Mouse (Mus musculus) small intestine, adult 2 months (tissue): ENCODE measurements around the gene Zfp710. TPM values are rescaled to one million over a fixed set of nuclear protein-coding genes. Genes with fewer than 3 reads are reported as not detected.

Experiments used
- H3K27ac ChIP-seq: fragments of 200-500 bp; 2 replicates; pipeline ENCODE4 v1.5.1; 2012; ENCODE audit warnings: low read depth, low read length, control low read depth, inconsistent platforms; ENCODE audit not compliant: insufficient read depth
- H3K27me3 ChIP-seq: fragments of 200-500 bp; 2 replicates; pipeline ENCODE4 v1.6.1; 2012; ENCODE audit warnings: mild to moderate bottlenecking, moderate library complexity, low read length, inconsistent platforms; ENCODE audit not compliant: control insufficient read depth, insufficient read depth
- H3K36me3 ChIP-seq: fragments of 200-500 bp; 2 replicates; pipeline ENCODE4 v1.6.1; 2012; ENCODE audit warnings: mild to moderate bottlenecking, low read length, control low read depth, inconsistent platforms; ENCODE audit not compliant: control insufficient read depth, insufficient read depth
- H3K4me1 ChIP-seq: fragments of 200-500 bp; 2 replicates; pipeline ENCODE4 v1.6.1; 2012; ENCODE audit warnings: low read length, inconsistent platforms, mixed read lengths; ENCODE audit not compliant: control insufficient read depth, insufficient read depth, insufficient read length
- H3K4me3 ChIP-seq: fragments of 200-500 bp; 2 replicates; pipeline ENCODE4 v1.5.1; 2012; ENCODE audit warnings: low read depth, mild to moderate bottlenecking, control low read depth, inconsistent platforms, low read length, moderate library complexity
- CTCF ChIP-seq: fragments of 200-500 bp; IDR thresholded peaks from 2 replicates; pipeline ENCODE4 v1.5.1; 2012; ENCODE audit warnings: low read depth, mild to moderate bottlenecking, control low read depth, inconsistent platforms, low read length, moderate library complexity, mixed read lengths; ENCODE audit not compliant: insufficient replicate concordance, insufficient read length; ENCODE audit errors: extremely low read depth
- POLR2A ChIP-seq: fragments of 200-500 bp; IDR thresholded peaks from 2 replicates; pipeline ENCODE4 v1.6.1; 2012; ENCODE audit warnings: low read depth, mild to moderate bottlenecking, control low read depth, inconsistent platforms, low read length, moderate library complexity
- WGBS: fragments of 180-500 bp; shearing (Covaris S2); methylation state at CpG from one replicate; pipeline ENCODE4 v1.1.7; 2018; 5-methylcytosine and 5-hydroxymethylcytosine counted together
- polyA plus RNA-seq: library from polyadenylated mRNA; depleted of rRNA; stranded (reverse); fragments of >200 nt; gene quantifications from 2 replicates; pipeline ENCODE4 v1.2.3, GENCODE M21; 2012

Zfp710 gene
- polyA plus RNA-seq, 1 experiment: 67.9 TPM

DNA sequence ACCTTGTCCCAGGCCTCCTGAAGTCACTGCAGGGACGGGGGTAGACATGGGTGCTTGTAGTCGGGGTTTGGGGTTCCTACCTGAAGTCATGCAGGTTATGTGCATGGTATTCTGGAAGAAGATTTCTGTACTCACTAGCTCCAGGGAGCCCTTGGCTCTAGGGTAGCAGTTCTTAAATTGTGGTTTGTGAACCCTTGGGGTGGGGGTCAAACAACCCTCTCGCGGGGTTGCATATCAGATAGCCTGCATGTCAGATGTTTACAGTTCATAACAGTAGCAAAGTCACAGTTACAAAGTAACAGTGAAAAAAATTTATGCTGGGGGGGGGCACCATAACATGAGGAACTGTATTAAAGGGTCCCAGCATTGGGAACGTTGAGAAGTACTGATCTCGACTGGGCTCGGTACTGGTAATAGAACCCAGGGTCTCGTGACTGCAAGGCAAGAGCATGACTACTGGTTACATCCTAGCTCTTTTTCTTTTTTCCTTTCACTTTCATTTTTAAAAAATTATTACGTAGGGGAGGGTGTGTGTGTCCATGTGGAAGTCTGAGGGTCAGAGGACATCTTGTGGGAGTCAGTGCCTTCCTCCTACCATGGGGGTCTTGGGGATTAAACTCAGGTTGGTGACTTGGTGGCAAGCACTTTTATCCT is 8.6 kb downstream of the Zfp710 start:
- no peaks in the 10 kb centered on the region for H3K36me3 ChIP-seq
- peak overlapping the region; percentile 10; the same call in 1 of the 2 replicates for H3K4me3 ChIP-seq
- H3K27ac ChIP-seq: peak overlapping the region; percentile 78
- 8% methylated on average over 9 of the region's 9 CpGs for WGBS
- H3K27me3 ChIP-seq: no peaks in the 10 kb centered on the region
- H3K4me1 ChIP-seq: peaks cover 45% of the 10 kb centered on the region
- TF ChIP-seq CTCF (no peak), POLR2A (no peak)

DNA sequence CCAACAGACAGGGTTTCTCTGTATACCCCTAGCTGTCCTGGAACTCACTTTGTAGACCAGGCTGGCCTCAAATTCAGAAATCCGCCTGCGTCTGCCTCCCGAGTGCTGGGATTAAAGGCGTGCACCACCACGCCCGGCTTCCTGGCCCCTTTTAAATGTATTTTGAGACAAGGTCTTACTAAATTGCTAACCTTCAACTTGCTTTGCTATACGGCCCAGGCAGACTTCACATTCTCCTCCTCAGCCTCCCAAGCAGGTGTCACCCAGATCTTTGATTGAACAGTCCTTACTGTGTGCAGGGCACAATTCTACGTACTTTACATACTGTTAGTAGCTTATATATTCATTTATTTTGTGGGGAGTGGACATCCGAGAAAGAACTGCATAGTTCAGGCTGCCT is 9.2 kb downstream of the Zfp710 start:
- 64% methylated on average over 9 of the region's 9 CpGs for whole genome bisulfite sequencing
- no peak for TF ChIP-seq CTCF
- no peak for TF ChIP-seq POLR2A
- no peak overlapping the region for H3K27ac ChIP-seq

DNA sequence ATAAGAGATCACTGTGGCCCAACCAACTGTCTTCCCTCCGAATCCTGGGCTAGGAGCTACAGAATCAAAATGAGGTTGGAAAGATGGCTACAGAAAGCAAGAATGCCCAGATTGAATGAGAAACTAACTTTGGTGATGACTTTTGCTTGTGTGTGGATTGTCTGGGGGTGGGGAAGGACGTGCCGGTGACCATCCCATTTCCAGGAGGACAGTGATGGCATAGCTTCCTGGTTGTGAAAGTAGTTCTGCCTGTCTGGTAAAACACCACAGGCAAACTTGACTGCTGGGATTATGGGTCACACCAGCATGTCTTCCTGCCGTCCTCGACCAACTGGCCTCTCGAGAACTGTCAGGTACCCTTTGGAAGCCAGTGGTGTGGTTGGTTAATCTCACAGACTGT is 10.5 kb downstream of the Zfp710 start:
- WGBS: 74% methylated on average over 6 of the region's 6 CpGs
- peaks cover 37% of the 10 kb centered on the region for H3K4me1 ChIP-seq
- no peak overlapping the region for H3K4me3 ChIP-seq
- peak overlapping the region; percentile 21 for H3K27ac ChIP-seq
- TF ChIP-seq CTCF (no peak), POLR2A (no peak)
- 0 out of 2 replicates have a peak, but pooled peaks cover 2% of the 10 kb centered on the region for H3K36me3 ChIP-seq
- no peaks in the 10 kb centered on the region for H3K27me3 ChIP-seq

More for the DNA sequence above, 9.2 kb downstream of the Zfp710 start:
- Histone ChIP-seq H3K27me3 (no peaks in the 10 kb centered on the region), H3K4me1 (peaks cover 42% of the 10 kb centered on the region), H3K36me3 (0 out of 2 replicates have a peak, but pooled peaks cover 2% of the 10 kb centered on the region), H3K4me3 (no peak overlapping the region)

DNA sequence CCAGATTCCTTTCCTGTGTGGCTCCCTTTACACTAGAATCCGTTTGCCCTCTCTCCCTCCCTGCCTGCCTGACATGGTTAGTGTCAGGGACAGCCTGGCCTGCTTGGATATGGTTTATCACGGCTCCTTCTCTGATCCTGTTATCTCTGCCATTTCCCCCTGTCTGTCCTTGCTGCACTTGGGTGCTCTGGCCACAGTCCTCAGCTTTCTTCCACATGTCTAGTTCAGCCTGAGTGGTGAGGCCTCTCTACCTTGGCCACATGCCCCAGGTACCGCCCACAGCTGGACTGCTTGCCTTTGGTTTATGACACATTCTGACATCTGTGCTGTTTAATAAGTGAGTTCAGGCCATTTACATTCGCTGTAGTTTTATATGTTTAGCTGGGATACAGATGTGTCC is 11.1 kb downstream of the Zfp710 start:
- peak overlapping the region; percentile 21 for H3K27ac ChIP-seq
- TF ChIP-seq POLR2A (no peak), CTCF (no peak)
- 16% methylated on average over 4 of the region's 4 CpGs for WGBS
- H3K4me3 ChIP-seq: no peak overlapping the region
- no peaks in the 10 kb centered on the region for H3K27me3 ChIP-seq
- H3K4me1 ChIP-seq: peaks cover 33% of the 10 kb centered on the region
- peaks cover 2% of the 10 kb centered on the region; the same call in 1 of the 2 replicates for H3K36me3 ChIP-seq

DNA sequence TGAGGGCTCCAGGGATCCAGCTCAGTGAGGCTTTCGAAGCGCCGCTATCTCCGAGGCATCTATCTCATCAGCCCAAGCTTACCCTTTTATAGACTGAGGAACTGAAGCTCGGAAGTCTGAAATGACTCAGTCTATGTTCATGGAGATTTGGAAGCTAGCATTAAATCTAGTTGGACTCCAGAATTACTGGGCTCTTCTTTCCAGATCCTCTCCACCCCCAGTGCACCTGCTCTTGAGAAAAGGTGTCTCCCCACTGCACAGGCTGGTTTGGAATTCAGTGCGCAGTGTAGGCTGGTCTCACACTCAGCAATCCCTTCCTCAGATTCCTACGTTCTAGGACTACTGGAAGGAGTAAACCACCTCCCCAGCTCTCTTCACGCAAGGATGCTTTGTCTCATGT is 15.1 kb downstream of the Zfp710 start:
- Histone ChIP-seq H3K36me3 (peaks cover 17% of the 10 kb centered on the region), H3K27ac (no peak overlapping the region), H3K4me3 (no peak overlapping the region), H3K27me3 (no peaks in the 10 kb centered on the region), H3K4me1 (peaks cover 11% of the 10 kb centered on the region)
- TF ChIP-seq CTCF (no peak), POLR2A (no peak)
- WGBS: 97% methylated on average over 8 of the region's 8 CpGs

DNA sequence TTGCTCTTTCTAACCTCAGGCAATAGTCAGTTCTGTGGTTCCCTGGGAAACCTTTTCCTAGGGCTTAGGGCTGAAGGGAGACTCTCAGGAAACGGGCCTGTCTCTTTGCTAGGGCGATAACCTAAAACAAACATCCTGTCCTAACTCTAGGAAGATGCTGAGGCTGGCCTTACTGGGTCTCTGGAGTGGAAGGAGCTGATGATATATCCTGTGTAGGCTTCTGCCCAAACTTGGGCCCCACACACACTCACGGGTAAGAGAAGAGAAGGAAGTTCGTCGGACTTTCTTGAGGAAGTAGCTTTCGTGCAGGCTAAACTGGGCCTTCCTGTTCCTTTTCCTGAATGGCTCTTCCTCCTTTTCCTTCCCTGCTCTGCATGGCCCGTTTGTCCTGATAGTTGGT is 19.6 kb downstream of the Zfp710 start:
- H3K4me3 ChIP-seq: no peak overlapping the region
- 59% methylated on average over 7 of the region's 7 CpGs for WGBS
- TF ChIP-seq POLR2A (no peak), CTCF (no peak)
- no peaks in the 10 kb centered on the region for H3K27me3 ChIP-seq
- peak overlapping the region; percentile 49; the same call in 1 of the 2 replicates for H3K27ac ChIP-seq
- peaks cover 9% of the 10 kb centered on the region for H3K4me1 ChIP-seq
- peaks cover 15% of the 10 kb centered on the region for H3K36me3 ChIP-seq

DNA sequence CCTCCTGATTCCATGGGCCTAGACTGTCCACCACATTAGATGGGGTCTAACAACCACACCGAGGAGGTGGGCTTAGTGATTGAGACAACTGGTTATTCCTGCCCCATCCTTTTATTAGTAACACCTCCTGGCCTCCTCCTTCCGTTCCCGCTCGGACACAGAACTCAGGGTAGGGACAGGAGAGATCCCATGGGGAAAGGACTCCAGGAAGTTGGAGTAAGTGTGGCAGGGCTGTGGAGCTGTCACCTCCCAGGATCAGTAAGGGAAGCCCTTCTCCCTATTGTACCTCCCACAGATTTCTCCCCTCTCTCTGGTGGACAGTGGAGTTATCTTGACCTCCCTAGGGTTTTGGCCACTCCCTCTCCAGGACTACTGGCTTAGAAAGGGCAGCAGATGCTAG is 22.4 kb downstream of the Zfp710 start:
- Histone ChIP-seq H3K4me1 (peaks cover 19% of the 10 kb centered on the region), H3K4me3 (no peak overlapping the region), H3K36me3 (peaks cover 7% of the 10 kb centered on the region), H3K27ac (no peak overlapping the region), H3K27me3 (no peaks in the 10 kb centered on the region)
- TF ChIP-seq CTCF (no peak), POLR2A (no peak)
- 86% methylated on average over 4 of the region's 4 CpGs for WGBS
